ENCODE assay signal across 16 mouse cellular contexts in the genomic region with DNA sequence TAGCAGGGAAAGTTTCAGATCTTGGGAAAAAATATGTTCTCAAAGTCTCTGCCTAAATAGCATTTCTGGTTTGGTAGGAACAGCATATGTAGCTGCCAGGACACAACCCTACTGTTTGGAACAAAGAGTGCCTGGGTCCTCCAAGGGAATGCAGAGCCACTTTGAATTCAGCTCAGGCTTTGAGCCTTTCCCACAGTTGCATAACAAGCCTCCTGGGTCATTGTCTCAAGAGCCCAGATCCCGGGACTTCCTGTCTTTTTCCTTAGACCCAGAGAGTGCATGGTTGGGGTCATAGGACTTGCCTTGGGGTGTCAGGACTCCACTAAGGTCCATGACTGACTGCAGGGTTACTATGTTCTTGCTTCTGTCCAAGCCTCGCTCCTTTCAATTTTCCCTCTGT. TPM values are rescaled to one million over a fixed set of nuclear protein-coding genes. Genes with fewer than 3 reads are reported as not detected.
DNase-seq lines count a peak whose midpoint lies in the region; ATAC-seq and TF ChIP-seq lines count a peak whose summit lies in the region.
"Had no signal": no experiment of that assay in that cellular context is flagged by ENCODE, and none has a peak within 500 bp of the region (broad histone marks: within the 10 kb centered on the region; RNA-seq: fewer than 3 reads in every experiment).

No protein-coding gene starts in this region.

- no peaks in the 10 kb centered on the region for H3K27me3 ChIP-seq in forebrain, postnatal 0 days (ENCODE audit: insufficient read depth, low read length)
- no peaks in the 10 kb centered on the region for H3K27me3 ChIP-seq in forebrain, embryonic 15.5 days
- no peaks in the 10 kb centered on the region for H3K27me3 ChIP-seq in kidney, adult 2 months (replicated peaks; ENCODE audit: control insufficient read depth, insufficient read depth, low read length)
- no peaks in the 10 kb centered on the region for H3K27me3 ChIP-seq in kidney, embryonic 16.5 days (ENCODE audit: insufficient read depth, low read length)
- H3K27me3 ChIP-seq in intestine, postnatal 0 days (replicated peaks; ENCODE audit: control insufficient read depth, insufficient read depth, low read length), result no peaks in the 10 kb centered on the region
- no peaks in the 10 kb centered on the region for H3K27me3 ChIP-seq in thymus, adult 2 months (ENCODE audit: control insufficient read depth, insufficient read depth, low read length)
- H3K27me3 ChIP-seq: hindbrain, embryonic 12.5 days had no signal

- H3K9me3 ChIP-seq in forebrain, postnatal 0 days (ENCODE audit: low read length), result no peaks in the 10 kb centered on the region
- no peaks in the 10 kb centered on the region for H3K9me3 ChIP-seq in forebrain, embryonic 15.5 days
- no peaks in the 10 kb centered on the region for H3K9me3 ChIP-seq in kidney, embryonic 16.5 days (ENCODE audit: low read length)
- no peaks in the 10 kb centered on the region for H3K9me3 ChIP-seq in intestine, postnatal 0 days (ENCODE audit: control insufficient read depth)
- H3K9me3 ChIP-seq: hindbrain, embryonic 12.5 days had no signal

- DNase-seq in forebrain, postnatal 0 days, result no peak
- peak; percentile 45 for DNase-seq in kidney, adult 2 months
- DNase-seq in right cerebral cortex, postnatal 36 days (ENCODE audit: low spot score in 2 of 2), result peak; percentile 14 to 26
- no peak for DNase-seq in right cerebral cortex, postnatal 4 days
- DNase-seq in thymus, adult 2 months, result no peak
- DNase-seq: kidney, adult 18-20 months; thymus, adult 18-20 months had no signal

- no peak for TF ChIP-seq POLR2A in kidney, adult 2 months (IDR thresholded peaks at IDR 0.05; ENCODE audit: low read depth, low read length)
- no peak for TF ChIP-seq POLR2A in thymus, adult 2 months (IDR thresholded peaks at IDR 0.05; ENCODE audit: control insufficient read depth, extremely low read depth, insufficient read depth, low read length, poor library complexity)

- H3K4me2 ChIP-seq in forebrain, postnatal 0 days (ENCODE audit: low read depth), result no peak overlapping the region
- no peak overlapping the region for H3K4me2 ChIP-seq in forebrain, embryonic 15.5 days (replicated peaks)
- no peak overlapping the region for H3K4me2 ChIP-seq in kidney, embryonic 16.5 days (replicated peaks; ENCODE audit: low read depth, low read length)
- H3K4me2 ChIP-seq in intestine, postnatal 0 days (replicated peaks; ENCODE audit: low read depth), result no peak overlapping the region
- H3K4me2 ChIP-seq: hindbrain, embryonic 12.5 days had no signal

- ATAC-seq in forebrain, postnatal 0 days, result peak; percentile 56; the same call in 1 of the 2 replicates
- no peak for ATAC-seq in forebrain, embryonic 15.5 days (replicated peaks)
- no peak for ATAC-seq in kidney, embryonic 16.5 days (ENCODE audit: low FRiP score, low TSS enrichment)
- no peak for ATAC-seq in intestine, postnatal 0 days

- H3K4me3 ChIP-seq in forebrain, postnatal 0 days (ENCODE audit: low read depth, low read length), result no peak overlapping the region
- H3K4me3 ChIP-seq in forebrain, embryonic 15.5 days, result no peak overlapping the region
- H3K4me3 ChIP-seq in kidney, adult 2 months (ENCODE audit: insufficient read depth, low read depth, low read length), result no peak overlapping the region
- no peak overlapping the region for H3K4me3 ChIP-seq in kidney, embryonic 16.5 days (ENCODE audit: low read length)
- no peak overlapping the region for H3K4me3 ChIP-seq in intestine, postnatal 0 days (ENCODE audit: low read depth, low read length)
- no peak overlapping the region for H3K4me3 ChIP-seq in thymus, adult 2 months (ENCODE audit: control insufficient read depth, insufficient read depth, low read length)
- H3K4me3 ChIP-seq: hindbrain, embryonic 12.5 days had no signal

- 63% methylated on average over 2 of the region's 2 CpGs for WGBS in forebrain, postnatal 0 days
- WGBS in forebrain, embryonic 15.5 days, result 63% methylated on average over 2 of the region's 2 CpGs
- 51% methylated on average over 2 of the region's 2 CpGs for WGBS in kidney, adult 2 months
- 51% methylated on average over 2 of the region's 2 CpGs for WGBS in kidney, embryonic 16.5 days
- 64% methylated on average over 2 of the region's 2 CpGs for WGBS in intestine, postnatal 0 days
- WGBS in thymus, adult 2 months, result 79% methylated on average over 2 of the region's 2 CpGs

- no peaks in the 10 kb centered on the region for H3K36me3 ChIP-seq in forebrain, postnatal 0 days (ENCODE audit: insufficient read depth)
- no peaks in the 10 kb centered on the region for H3K36me3 ChIP-seq in forebrain, embryonic 15.5 days
- H3K36me3 ChIP-seq in kidney, adult 2 months (ENCODE audit: control insufficient read depth, insufficient read depth, low read length), result no peaks in the 10 kb centered on the region
- no peaks in the 10 kb centered on the region for H3K36me3 ChIP-seq in kidney, embryonic 16.5 days (ENCODE audit: insufficient read depth, low read length)
- H3K36me3 ChIP-seq in intestine, postnatal 0 days (ENCODE audit: control insufficient read depth, insufficient read depth), result no peaks in the 10 kb centered on the region
- H3K36me3 ChIP-seq in thymus, adult 2 months (ENCODE audit: control insufficient read depth, insufficient read depth, low read length), result no peaks in the 10 kb centered on the region
- H3K36me3 ChIP-seq: hindbrain, embryonic 12.5 days had no signal

- H3K9ac ChIP-seq in forebrain, postnatal 0 days, result no peak overlapping the region
- H3K9ac ChIP-seq in forebrain, embryonic 15.5 days (replicated peaks), result no peak overlapping the region
- H3K9ac ChIP-seq in kidney, embryonic 16.5 days (replicated peaks; ENCODE audit: low read length), result no peak overlapping the region
- no peak overlapping the region for H3K9ac ChIP-seq in intestine, postnatal 0 days (ENCODE audit: low read depth, low read length)
- H3K9ac ChIP-seq: hindbrain, embryonic 12.5 days had no signal

- no peak overlapping the region for H3K27ac ChIP-seq in forebrain, postnatal 0 days (ENCODE audit: low read depth, low read length)
- H3K27ac ChIP-seq in forebrain, embryonic 15.5 days (replicated peaks), result no peak overlapping the region
- no peak overlapping the region for H3K27ac ChIP-seq in kidney, adult 2 months (ENCODE audit: insufficient read depth, low read depth, low read length)
- H3K27ac ChIP-seq in kidney, embryonic 16.5 days (ENCODE audit: low read length), result no peak overlapping the region
- H3K27ac ChIP-seq in intestine, postnatal 0 days (ENCODE audit: low read depth, low read length), result no peak overlapping the region
- H3K27ac ChIP-seq in thymus, adult 2 months (ENCODE audit: control insufficient read depth, insufficient read depth, low read length), result no peak overlapping the region
- H3K27ac ChIP-seq: hindbrain, embryonic 12.5 days had no signal

- TF ChIP-seq CTCF in forebrain, postnatal 0 days (IDR thresholded peaks at IDR 0.05; ENCODE audit: low read depth), result no peak
- no peak for TF ChIP-seq CTCF in kidney, adult 2 months (conservative IDR thresholded peaks at IDR 0.05; ENCODE audit: insufficient read depth, insufficient read length, low read depth, low read length)
- no peak for TF ChIP-seq CTCF in intestine, postnatal 0 days (IDR thresholded peaks at IDR 0.05; ENCODE audit: low read depth)
- no peak for TF ChIP-seq CTCF in thymus, adult 2 months (IDR thresholded peaks at IDR 0.05; ENCODE audit: borderline replicate concordance, control insufficient read depth, extremely low read depth, insufficient read depth, low read length, poor library complexity)

- no peaks in the 10 kb centered on the region for H3K4me1 ChIP-seq in forebrain, postnatal 0 days (ENCODE audit: insufficient read depth)
- H3K4me1 ChIP-seq in forebrain, embryonic 15.5 days, result no peaks in the 10 kb centered on the region
- H3K4me1 ChIP-seq in kidney, adult 2 months (ENCODE audit: control insufficient read depth, insufficient read depth, low read length), result no peaks in the 10 kb centered on the region
- H3K4me1 ChIP-seq in kidney, embryonic 16.5 days (ENCODE audit: insufficient read depth, low read length), result peaks cover 4% of the 10 kb centered on the region
- no peaks in the 10 kb centered on the region for H3K4me1 ChIP-seq in intestine, postnatal 0 days (replicated peaks; ENCODE audit: control insufficient read depth, insufficient read depth, low read length)
- H3K4me1 ChIP-seq in thymus, adult 2 months (replicated peaks; ENCODE audit: control insufficient read depth, insufficient read depth, low read length), result peaks cover 4% of the 10 kb centered on the region; the same call in 1 of the 2 replicates

RNA-seq across cellular contexts. Expression of gene Prss45, which starts 1.7 kb away (rescaled TPM):
- 0.38 and 0.71 TPM in 2 replicates for total RNA-seq in forebrain, postnatal 0 days (2014; rRNA removed)
- 0.26 TPM in 1 of 2 replicates, not detected in the other for polyA plus RNA-seq in forebrain, postnatal 0 days (2015; fragmentation: Nextera tagmentation; extraction: Ambion mirVana)
- polyA plus RNA-seq in forebrain, embryonic 15.5 days (2015; fragmentation: Nextera tagmentation; extraction: Ambion mirVana), result 0.20 TPM in 1 of 2 replicates, not detected in the other
- not detected in 2 replicates for polyA plus RNA-seq in kidney, adult 2 months (2012; rRNA removed)
- polyA plus RNA-seq in kidney, embryonic 16.5 days (2015; fragmentation: Nextera tagmentation; extraction: Ambion mirVana), result not detected in 2 replicates
- polyA plus RNA-seq in intestine, postnatal 0 days (2015; fragmentation: Nextera tagmentation; extraction: Ambion mirVana), result not detected in 2 replicates
- not detected in 2 replicates for polyA plus RNA-seq in thymus, adult 2 months (2012; rRNA removed)
- total RNA-seq: liver, adult 2 months; megakaryocyte, adult 5-6 weeks had no signal
- polyA plus RNA-seq: C2C12; gonadal fat pad, adult 2 months; hindbrain, embryonic 12.5 days; liver, adult 2 months had no signal

RNA-seq across cellular contexts. Expression of gene Prss46, which starts 8.2 kb away (rescaled TPM):
- not detected in 2 replicates for total RNA-seq in forebrain, postnatal 0 days (2014; rRNA removed)
- polyA plus RNA-seq in forebrain, postnatal 0 days (2015; fragmentation: Nextera tagmentation; extraction: Ambion mirVana), result 0.12 TPM in 1 of 2 replicates, not detected in the other
- not detected in 2 replicates for polyA plus RNA-seq in forebrain, embryonic 15.5 days (2015; fragmentation: Nextera tagmentation; extraction: Ambion mirVana)
- polyA plus RNA-seq in kidney, adult 2 months (2012; rRNA removed), result not detected in 2 replicates
- polyA plus RNA-seq in kidney, embryonic 16.5 days (2015; fragmentation: Nextera tagmentation; extraction: Ambion mirVana), result not detected in 2 replicates
- not detected in 2 replicates for polyA plus RNA-seq in intestine, postnatal 0 days (2015; fragmentation: Nextera tagmentation; extraction: Ambion mirVana)
- 0.08 TPM in 1 of 2 replicates, not detected in the other for polyA plus RNA-seq in thymus, adult 2 months (2012; rRNA removed)
- total RNA-seq: liver, adult 2 months; megakaryocyte, adult 5-6 weeks had no signal
- polyA plus RNA-seq: hindbrain, embryonic 12.5 days; liver, adult 2 months had no signal

RNA-seq across cellular contexts. Expression of gene Prss43, which starts 9.6 kb away (rescaled TPM):
- not detected in 2 replicates for total RNA-seq in forebrain, postnatal 0 days (2014; rRNA removed)
- polyA plus RNA-seq in forebrain, postnatal 0 days (2015; fragmentation: Nextera tagmentation; extraction: Ambion mirVana), result 0.10 TPM in 1 of 2 replicates, not detected in the other
- not detected in 2 replicates for polyA plus RNA-seq in forebrain, embryonic 15.5 days (2015; fragmentation: Nextera tagmentation; extraction: Ambion mirVana)
- not detected in 2 replicates for polyA plus RNA-seq in kidney, adult 2 months (2012; rRNA removed)
- not detected in 2 replicates for polyA plus RNA-seq in kidney, embryonic 16.5 days (2015; fragmentation: Nextera tagmentation; extraction: Ambion mirVana)
- not detected in 2 replicates for polyA plus RNA-seq in intestine, postnatal 0 days (2015; fragmentation: Nextera tagmentation; extraction: Ambion mirVana)
- polyA plus RNA-seq in thymus, adult 2 months (2012; rRNA removed), result not detected in 2 replicates
- total RNA-seq: liver, adult 2 months; megakaryocyte, adult 5-6 weeks had no signal
- polyA plus RNA-seq: C2C12; hindbrain, embryonic 12.5 days; liver, adult 2 months had no signal

RNA-seq across cellular contexts. Expression of gene Prss50, which starts 21.7 kb away (rescaled TPM):
- 0.24 TPM in 1 of 2 replicates, not detected in the other for total RNA-seq in forebrain, postnatal 0 days (2014; rRNA removed)
- polyA plus RNA-seq in forebrain, postnatal 0 days (2015; fragmentation: Nextera tagmentation; extraction: Ambion mirVana), result 0.54 and 0.63 TPM in 2 replicates
- 0.15 and 0.20 TPM in 2 replicates for polyA plus RNA-seq in forebrain, embryonic 15.5 days (2015; fragmentation: Nextera tagmentation; extraction: Ambion mirVana)
- not detected in 2 replicates for polyA plus RNA-seq in kidney, adult 2 months (2012; rRNA removed)
- polyA plus RNA-seq in kidney, embryonic 16.5 days (2015; fragmentation: Nextera tagmentation; extraction: Ambion mirVana), result 0.48 and 0.94 TPM in 2 replicates
- 0.31 and 0.35 TPM in 2 replicates for polyA plus RNA-seq in intestine, postnatal 0 days (2015; fragmentation: Nextera tagmentation; extraction: Ambion mirVana)
- 0.19 and 0.22 TPM in 2 replicates for polyA plus RNA-seq in thymus, adult 2 months (2012; rRNA removed)
- total RNA-seq: liver, adult 2 months had no signal
- polyA plus RNA-seq: gonadal fat pad, adult 2 months; hindbrain, embryonic 12.5 days; liver, adult 2 months had no signal

RNA-seq across cellular contexts. Expression of gene Prss44, which starts 22.3 kb away (rescaled TPM):
- not detected in 2 replicates for total RNA-seq in forebrain, postnatal 0 days (2014; rRNA removed)
- polyA plus RNA-seq in forebrain, postnatal 0 days (2015; fragmentation: Nextera tagmentation; extraction: Ambion mirVana), result not detected in 2 replicates
- not detected in 2 replicates for polyA plus RNA-seq in forebrain, embryonic 15.5 days (2015; fragmentation: Nextera tagmentation; extraction: Ambion mirVana)
- polyA plus RNA-seq in kidney, adult 2 months (2012; rRNA removed), result not detected in 2 replicates
- not detected in 2 replicates for polyA plus RNA-seq in kidney, embryonic 16.5 days (2015; fragmentation: Nextera tagmentation; extraction: Ambion mirVana)
- polyA plus RNA-seq in intestine, postnatal 0 days (2015; fragmentation: Nextera tagmentation; extraction: Ambion mirVana), result not detected in 2 replicates
- polyA plus RNA-seq in thymus, adult 2 months (2012; rRNA removed), result 0.11 TPM in 1 of 2 replicates, not detected in the other
- total RNA-seq: layer of hippocampus, postnatal 25 days; liver, adult 2 months; megakaryocyte, adult 5-6 weeks had no signal
- polyA plus RNA-seq: C2C12; gonadal fat pad, adult 2 months; hindbrain, embryonic 12.5 days; liver, adult 2 months had no signal

Comparison
In these comparisons a context has a peak if more than half of its experiments do, and no peak if none do; other contexts are left out.
1. DNase-seq: peak in kidney, adult 2 months (single experiment) and right cerebral cortex, postnatal 36 days (2 of 2); none in forebrain, postnatal 0 days (single experiment), right cerebral cortex, postnatal 4 days (single experiment) and thymus, adult 2 months (single experiment).